Mouse (Mus musculus) hindbrain, embryonic 11.5 days (tissue): ENCODE measurements at regions not wholly inside any gene's neighbourhood (a gene's known extent, or its start where the extent isn't known, plus 50 kb on each side); places are given as distances from the start of the nearest gene placed in this dataset.

Source experiments
- ATAC-seq: fragments of 200-750 bp; cut with Nextera tagmentation; 2 replicates; pipeline ENCODE4 v1.8.0; 2017; ENCODE audit warnings: mild to moderate bottlenecking, moderate TSS enrichment, moderate library complexity; ENCODE audit not compliant: low FRiP score
- DNase-seq: peaks from one replicate; pipeline ENCODE4 v3.0.0-alpha.2; 2015; ENCODE audit warnings: low spot score
- H3K27ac ChIP-seq: fragments of 300-500 bp; sonication (generic); 2 replicates; pipeline ENCODE4 v1.5.1; 2014; ENCODE audit warnings: mild to moderate bottlenecking, low read depth, low read length
- H3K27me3 ChIP-seq: fragments of 300-500 bp; sonication (generic); 2 replicates; pipeline ENCODE4 v1.6.1; 2014; ENCODE audit warnings: mild to moderate bottlenecking, low read length, moderate library complexity, mixed read lengths; ENCODE audit not compliant: control insufficient read depth, insufficient read depth
- H3K36me3 ChIP-seq: fragments of 300-500 bp; sonication (generic); 2 replicates; pipeline ENCODE4 v1.6.1; 2014; ENCODE audit warnings: mild to moderate bottlenecking, low read length, moderate library complexity, mixed read lengths; ENCODE audit not compliant: control insufficient read depth, insufficient read depth
- H3K4me1 ChIP-seq: fragments of 300-500 bp; sonication (generic); replicated peaks from 2 replicates; pipeline ENCODE4 v1.6.1; 2014; ENCODE audit warnings: low read length, mixed read lengths; ENCODE audit not compliant: control insufficient read depth, insufficient read depth
- H3K4me2 ChIP-seq: fragments of 300-500 bp; sonication (generic); replicated peaks from 2 replicates; pipeline ENCODE4 v1.6.1; 2014; ENCODE audit warnings: mild to moderate bottlenecking, low read depth, low read length
- H3K4me3 ChIP-seq: fragments of 300-500 bp; sonication (generic); 2 replicates; pipeline ENCODE4 v1.5.1; 2014; ENCODE audit warnings: low read depth, low read length
- H3K9ac ChIP-seq: fragments of 300-500 bp; sonication (generic); 2 replicates; pipeline ENCODE4 v1.6.1; 2014; ENCODE audit warnings: low read depth, low read length
- H3K9me3 ChIP-seq: fragments of 300-500 bp; sonication (generic); 2 replicates; pipeline ENCODE4 v1.6.1; 2016; ENCODE audit warnings: low read length; ENCODE audit not compliant: control insufficient read depth
- WGBS: fragments of 180-500 bp; shearing (Covaris S2); extraction: QIAGEN DNeasy Blood & Tissue Kit; methylation state at CpG from one replicate; pipeline ENCODE4 v1.1.7; 2014; 5-methylcytosine and 5-hydroxymethylcytosine counted together

DNA sequence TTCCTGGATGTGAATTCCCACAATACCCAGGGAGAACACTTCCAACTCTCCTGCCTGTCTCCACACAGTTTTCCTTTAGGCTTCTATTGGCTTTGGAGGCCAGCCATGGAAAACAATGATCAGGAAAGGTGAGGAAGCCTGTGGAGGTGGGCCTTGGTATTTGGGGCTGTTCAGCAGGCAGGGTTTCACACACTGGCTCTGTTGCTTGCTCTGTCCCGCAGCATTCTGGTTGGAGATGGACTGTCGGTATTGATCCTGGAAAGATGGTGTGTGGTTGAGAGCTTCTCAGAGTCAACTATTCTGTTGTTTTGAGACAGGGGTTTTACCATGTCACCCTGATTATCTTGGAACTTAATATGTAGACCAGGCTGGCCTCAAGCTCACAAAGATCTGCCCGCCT lies 251.6 kb upstream of the Tle3 start:
- H3K27ac ChIP-seq: no peak overlapping the region
- no peaks in the 10 kb centered on the region for H3K36me3 ChIP-seq
- 90% methylated on average over 3 of the region's 3 CpGs for WGBS

DNA sequence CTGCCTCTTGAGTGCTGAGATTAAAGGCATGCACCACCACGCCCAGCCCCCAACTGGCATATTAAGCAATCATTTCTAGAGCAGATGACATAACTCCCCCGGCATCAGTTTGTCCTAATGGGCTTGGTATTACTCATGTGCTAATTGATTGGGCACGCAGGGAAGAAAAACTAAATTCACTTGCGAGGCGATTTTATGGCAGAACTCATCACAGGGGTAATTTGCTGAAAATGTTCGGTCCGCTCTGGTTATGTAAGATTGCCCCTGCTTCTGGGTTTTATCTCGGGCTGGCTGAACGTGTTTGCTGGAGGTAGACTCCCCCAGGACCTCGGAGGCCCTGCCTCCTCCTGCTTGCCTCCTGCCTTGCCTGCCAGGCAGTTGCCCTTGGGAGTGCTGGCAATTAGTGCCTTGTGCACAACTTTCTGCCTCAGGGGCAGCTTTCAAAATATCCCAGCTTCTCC lies 251.2 kb upstream of the Tle3 start:
- no peaks in the 10 kb centered on the region for H3K4me1 ChIP-seq
- no peaks in the 10 kb centered on the region for H3K36me3 ChIP-seq
- H3K27me3 ChIP-seq: no peaks in the 10 kb centered on the region
- H3K27ac ChIP-seq: no peak overlapping the region
- no peak for ATAC-seq
- H3K4me3 ChIP-seq: no peak overlapping the region
- no peak overlapping the region for H3K4me2 ChIP-seq
- WGBS: 65% methylated on average over 10 of the region's 10 CpGs
- no peak for DNase-seq
- no peak overlapping the region for H3K9ac ChIP-seq
- H3K9me3 ChIP-seq: no peaks in the 10 kb centered on the region

More for the DNA sequence above, 251.6 kb upstream of the Tle3 start:
- Histone ChIP-seq H3K4me3 (no peak overlapping the region), H3K4me1 (no peaks in the 10 kb centered on the region), H3K9ac (no peak overlapping the region), H3K27me3 (no peaks in the 10 kb centered on the region), H3K4me2 (no peak overlapping the region), H3K9me3 (no peaks in the 10 kb centered on the region)
- ATAC-seq: no peak
- DNase-seq: no peak

DNA sequence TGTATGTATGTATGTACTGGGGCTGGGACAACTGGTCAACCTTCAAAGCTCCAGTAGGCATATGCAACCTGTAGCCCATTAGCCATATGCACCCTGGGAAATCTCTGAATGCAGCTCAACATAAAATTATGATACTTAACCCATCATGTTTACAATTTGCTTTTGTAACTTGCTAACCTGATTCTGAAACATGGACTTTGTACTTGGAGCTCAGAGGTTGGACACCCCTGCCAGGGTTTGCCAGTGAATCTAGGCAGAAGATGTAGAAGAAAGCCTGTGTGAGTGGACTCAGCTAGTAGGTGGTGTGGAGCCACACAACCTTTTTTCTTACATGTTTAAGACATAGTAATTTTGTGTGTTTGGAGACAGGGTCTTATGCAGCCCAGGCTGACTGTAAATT lies 248.7 kb upstream of the Tle3 start:
- H3K4me1 ChIP-seq: no peaks in the 10 kb centered on the region
- H3K4me3 ChIP-seq: no peak overlapping the region
- no peak overlapping the region for H3K4me2 ChIP-seq
- no peaks in the 10 kb centered on the region for H3K36me3 ChIP-seq
- ATAC-seq (no peak), DNase-seq (no peak)
- H3K27ac ChIP-seq: no peak overlapping the region
- H3K9ac ChIP-seq: no peak overlapping the region
- no peaks in the 10 kb centered on the region for H3K27me3 ChIP-seq
- H3K9me3 ChIP-seq: no peaks in the 10 kb centered on the region

DNA sequence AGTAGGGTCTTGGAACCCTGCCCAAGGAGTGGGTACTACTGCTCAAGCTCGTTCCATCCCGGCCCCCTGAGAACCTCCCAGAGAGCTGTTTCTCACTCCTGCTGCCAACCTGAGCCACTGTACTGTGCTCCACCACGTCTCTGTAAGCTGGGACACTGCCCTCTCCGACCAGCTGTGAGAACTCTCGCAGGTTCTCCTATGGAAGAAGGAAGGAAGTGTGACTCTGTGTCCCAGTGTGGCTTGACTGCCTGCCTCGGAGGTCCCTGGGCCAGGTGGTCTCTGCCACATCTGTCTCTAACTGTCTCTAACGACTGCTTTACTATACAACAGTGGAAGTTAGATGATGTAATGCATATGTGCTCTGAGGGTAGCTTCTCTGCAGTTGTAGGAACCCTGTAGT lies 246.4 kb upstream of the Tle3 start:
- Histone ChIP-seq H3K9me3 (no peaks in the 10 kb centered on the region), H3K9ac (no peak overlapping the region), H3K4me1 (0 out of 2 replicates have a peak, but pooled peaks cover 2% of the 10 kb centered on the region), H3K27ac (no peak overlapping the region), H3K4me3 (no peak overlapping the region), H3K4me2 (no peak overlapping the region), H3K27me3 (no peaks in the 10 kb centered on the region), H3K36me3 (no peaks in the 10 kb centered on the region)
- ATAC-seq (no peak), DNase-seq (no peak)
- 78% methylated on average over 7 of the region's 7 CpGs for WGBS

DNA sequence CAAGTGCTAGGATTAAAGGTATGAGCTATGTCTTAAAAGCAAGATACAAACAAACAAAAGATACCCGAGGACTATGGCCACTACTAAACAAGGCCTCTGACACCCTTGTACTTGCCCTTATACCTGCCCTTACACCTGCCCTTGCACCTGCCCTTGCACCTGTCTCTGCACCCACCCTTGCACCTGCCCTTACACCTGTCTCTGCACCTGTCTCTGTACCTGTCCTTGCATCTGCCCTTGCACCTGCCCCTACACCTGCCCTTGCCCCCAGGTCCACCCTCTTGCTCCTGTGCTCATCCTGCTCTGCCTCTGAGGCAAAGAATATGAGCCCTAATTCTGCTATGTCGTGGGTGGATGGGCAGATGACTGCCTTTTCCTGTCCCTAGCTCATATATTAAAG lies 244.1 kb upstream of the Tle3 start:
- DNase-seq (no peak), ATAC-seq (no peak)
- 0 out of 2 replicates have a peak, but pooled peaks cover 2% of the 10 kb centered on the region for H3K4me1 ChIP-seq
- no peak overlapping the region for H3K4me2 ChIP-seq
- H3K9ac ChIP-seq: no peak overlapping the region
- 71% methylated on average over 2 of the region's 2 CpGs for WGBS
- no peaks in the 10 kb centered on the region for H3K36me3 ChIP-seq
- H3K27me3 ChIP-seq: no peaks in the 10 kb centered on the region
- no peak overlapping the region for H3K4me3 ChIP-seq
- H3K27ac ChIP-seq: no peak overlapping the region
- H3K9me3 ChIP-seq: no peaks in the 10 kb centered on the region

DNA sequence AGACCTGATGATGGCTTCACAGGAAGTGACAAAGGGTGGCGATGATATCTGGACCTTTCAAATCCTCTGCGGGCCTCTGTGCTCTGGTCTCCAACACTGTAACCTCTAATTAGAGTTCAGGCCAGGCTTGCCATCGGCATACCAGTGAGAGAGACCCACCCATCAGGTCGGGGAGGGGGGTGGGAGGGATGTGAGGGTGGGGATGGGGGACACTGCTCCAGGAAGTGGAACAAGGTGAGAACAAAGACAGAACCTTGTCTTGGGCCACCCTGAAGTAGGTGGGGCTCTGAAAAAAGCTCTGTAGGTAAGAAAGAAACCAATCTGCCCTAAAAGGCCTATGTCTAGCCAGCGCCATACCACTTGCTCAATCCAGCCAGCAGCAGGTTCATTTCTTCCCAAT lies 243.0 kb upstream of the Tle3 start:
- H3K4me2 ChIP-seq: no peak overlapping the region
- WGBS: 83% methylated on average over 5 of the region's 5 CpGs

DNA sequence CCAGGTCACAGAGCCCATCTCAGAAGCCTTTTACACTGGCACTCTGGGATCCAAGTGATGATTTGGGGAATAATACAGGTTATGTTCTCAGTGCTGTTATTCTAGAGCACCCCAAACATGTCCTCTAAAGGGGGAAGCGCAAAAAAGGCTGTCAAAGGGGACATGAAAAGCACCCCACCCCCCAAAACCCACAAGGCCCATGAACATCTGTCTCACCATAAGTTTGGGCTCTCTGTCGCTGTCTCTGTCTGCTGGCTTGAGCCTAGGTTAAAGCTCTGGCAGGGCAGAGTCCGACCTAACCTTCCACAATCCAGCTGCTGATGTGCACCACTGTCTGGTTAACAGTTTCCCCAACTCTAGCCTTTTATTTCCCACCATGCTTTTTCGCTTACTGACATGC lies 241.3 kb upstream of the Tle3 start:
- H3K4me3 ChIP-seq: no peak overlapping the region
- ATAC-seq (no peak), DNase-seq (no peak)
- H3K4me1 ChIP-seq: 0 out of 2 replicates have a peak, but pooled peaks cover 2% of the 10 kb centered on the region
- 0 out of 2 replicates have a peak overlapping the region, but pooled peaks have one; percentile 37 for H3K9ac ChIP-seq
- H3K4me2 ChIP-seq: no peak overlapping the region
- 75% methylated on average over 4 of the region's 4 CpGs for WGBS
- no peaks in the 10 kb centered on the region for H3K9me3 ChIP-seq
- no peaks in the 10 kb centered on the region for H3K27me3 ChIP-seq
- peak overlapping the region; percentile 51; the same call in 1 of the 2 replicates for H3K27ac ChIP-seq
- H3K36me3 ChIP-seq: no peaks in the 10 kb centered on the region

More for the DNA sequence above, 243.0 kb upstream of the Tle3 start:
- Histone ChIP-seq H3K9ac (no peak overlapping the region), H3K27me3 (no peaks in the 10 kb centered on the region), H3K9me3 (no peaks in the 10 kb centered on the region), H3K4me1 (0 out of 2 replicates have a peak, but pooled peaks cover 2% of the 10 kb centered on the region), H3K4me3 (no peak overlapping the region), H3K27ac (no peak overlapping the region), H3K36me3 (no peaks in the 10 kb centered on the region)
- DNase-seq: no peak
- ATAC-seq: no peak

DNA sequence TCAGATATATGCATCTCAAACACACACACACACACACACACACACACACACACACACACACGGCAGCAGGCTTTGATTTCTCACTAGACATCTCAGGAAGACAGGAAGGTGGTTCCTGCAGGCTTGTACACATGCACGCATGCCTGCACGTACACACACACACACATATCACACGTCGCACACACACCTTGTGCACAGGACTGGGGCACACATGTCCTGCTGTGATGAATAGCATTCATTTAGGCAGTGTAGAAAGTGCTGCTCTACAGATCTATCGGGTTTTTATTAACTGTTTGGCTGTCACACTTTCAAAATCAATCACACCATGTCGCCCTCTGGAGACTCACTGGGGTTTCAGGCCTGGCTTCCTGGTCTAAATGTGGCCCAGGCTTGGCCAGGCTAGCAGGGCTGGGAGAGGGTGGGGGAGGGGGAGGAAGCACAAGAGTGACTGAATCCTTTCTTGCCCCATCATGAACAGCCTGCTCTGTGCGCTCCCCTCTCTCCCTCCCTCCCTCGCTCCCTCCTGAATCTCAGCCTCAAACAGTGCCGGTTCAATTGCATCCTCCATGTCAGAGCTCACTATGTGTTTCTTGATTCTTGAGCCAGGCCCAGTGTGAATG lies 236.8 kb upstream of the Tle3 start:
- no peak overlapping the region for H3K4me2 ChIP-seq
- no peak overlapping the region for H3K9ac ChIP-seq
- no peak overlapping the region for H3K27ac ChIP-seq
- no peak overlapping the region for H3K4me3 ChIP-seq
- ATAC-seq (peak; percentile 54; the same call in 1 of the 2 replicates), DNase-seq (peak; percentile 56)
- WGBS: 46% methylated on average over 10 of the region's 10 CpGs
- no peaks in the 10 kb centered on the region for H3K27me3 ChIP-seq
- H3K9me3 ChIP-seq: no peaks in the 10 kb centered on the region
- no peaks in the 10 kb centered on the region for H3K36me3 ChIP-seq
- 0 out of 2 replicates have a peak, but pooled peaks cover 5% of the 10 kb centered on the region for H3K4me1 ChIP-seq

DNA sequence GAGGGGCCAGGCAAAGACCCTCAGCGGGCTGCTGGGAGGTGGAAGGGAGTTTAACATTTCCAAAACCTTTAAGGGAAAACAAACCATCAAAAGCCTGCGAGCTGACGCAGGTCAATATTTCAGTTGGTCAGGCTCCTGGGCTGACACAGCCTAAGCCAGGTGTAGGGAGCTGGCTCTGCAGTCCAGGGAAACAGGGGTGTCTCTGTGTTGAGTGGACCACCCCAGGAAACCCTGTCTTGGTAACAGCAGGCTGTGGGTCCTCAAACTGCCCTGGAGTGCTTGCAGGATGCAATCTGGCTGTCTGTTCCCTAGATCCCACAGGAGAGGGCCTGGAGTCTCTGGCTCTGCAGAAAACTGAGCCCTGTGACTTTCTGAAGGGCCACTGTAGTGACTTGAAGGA lies 236.2 kb upstream of the Tle3 start:
- no peaks in the 10 kb centered on the region for H3K36me3 ChIP-seq
- no peaks in the 10 kb centered on the region for H3K27me3 ChIP-seq
- H3K4me3 ChIP-seq: no peak overlapping the region
- 0 out of 2 replicates have a peak, but pooled peaks cover 3% of the 10 kb centered on the region for H3K4me1 ChIP-seq
- no peak for ATAC-seq
- no peak overlapping the region for H3K27ac ChIP-seq
- WGBS: 44% methylated on average over 3 of the region's 3 CpGs
- no peak overlapping the region for H3K9ac ChIP-seq
- no peaks in the 10 kb centered on the region for H3K9me3 ChIP-seq
- no peak overlapping the region for H3K4me2 ChIP-seq
- no peak for DNase-seq
